Mouse (Mus musculus): ENCODE results near the gene Rnf151. TPM values are rescaled to one million over a fixed set of nuclear protein-coding genes. Genes with fewer than 3 reads are reported as not detected.

Gene Rnf151
- 0.57 TPM in 1 of 2 replicates, not detected in the other for polyA plus RNA-seq (2014; fragmentation: Nextera tagmentation; extraction: Ambion mirVana)

GRCm38 (mm10) chr17:24717943-24718342, at the start of gene Rnf151, which contains the start of gene Rps2:
Rnf151 (minus strand) TSS chr17:24718063.
Rps2 (plus strand) TSS chr17:24718116.
- Histone ChIP-seq H3K27ac (ENCODE audit: low read depth, low read length) (no peak within 1 kb of the TSS), H3K4me1 (ENCODE audit: control insufficient read depth, insufficient read depth, low read length) (peaks cover 10% of the 10 kb centered on the region), H3K9ac (ENCODE audit: low read length) (no peak within 1 kb of the TSS)

GRCm38 (mm10) chr17:24766266-24766875, 48.5 kb upstream of the Rnf151 start:
- no peak overlapping the region for H3K9ac ChIP-seq (ENCODE audit: low read length)
- H3K27me3 ChIP-seq (ENCODE audit: control insufficient read depth, insufficient read depth, low read length), result no peaks in the 10 kb centered on the region
- H3K36me3 ChIP-seq (ENCODE audit: control insufficient read depth, insufficient read depth, low read length), result no peaks in the 10 kb centered on the region
- WGBS, result 33% methylated on average over 12 of the region's 12 CpGs
- no peak overlapping the region for H3K27ac ChIP-seq (ENCODE audit: low read depth, low read length)
- no peaks in the 10 kb centered on the region for H3K4me1 ChIP-seq (ENCODE audit: control insufficient read depth, insufficient read depth, low read length)
- no peaks in the 10 kb centered on the region for H3K9me3 ChIP-seq (ENCODE audit: control insufficient read depth, low read length)
- DNase-seq (ENCODE audit: low spot score) (no peak), ATAC-seq (ENCODE audit: insufficient read depth, low FRiP score, low TSS enrichment) (no peak)
- H3K4me2 ChIP-seq (ENCODE audit: low read depth), result no peak overlapping the region
- no peak overlapping the region for H3K4me3 ChIP-seq (ENCODE audit: low read depth, low read length)

More at GRCm38 (mm10) chr17:24717943-24718342, at the start of gene Rnf151, which contains the start of gene Rps2:
- Histone ChIP-seq H3K36me3 (ENCODE audit: control insufficient read depth, insufficient read depth, low read length) (peaks cover 10% of the 10 kb centered on the region), H3K9me3 (ENCODE audit: control insufficient read depth, low read length) (no peaks in the 10 kb centered on the region), H3K4me2 (ENCODE audit: low read depth) (peak within 1 kb of the TSS; percentile 51), H3K4me3 (ENCODE audit: low read depth, low read length) (peak within 1 kb of the TSS; percentile 74), H3K27me3 (ENCODE audit: control insufficient read depth, insufficient read depth, low read length) (no peaks in the 10 kb centered on the region)
- 80% methylated on average over 4 of the region's 4 CpGs for WGBS
- ATAC-seq (ENCODE audit: insufficient read depth, low FRiP score, low TSS enrichment) (no peak), DNase-seq (ENCODE audit: low spot score) (no peak)

DNA sequence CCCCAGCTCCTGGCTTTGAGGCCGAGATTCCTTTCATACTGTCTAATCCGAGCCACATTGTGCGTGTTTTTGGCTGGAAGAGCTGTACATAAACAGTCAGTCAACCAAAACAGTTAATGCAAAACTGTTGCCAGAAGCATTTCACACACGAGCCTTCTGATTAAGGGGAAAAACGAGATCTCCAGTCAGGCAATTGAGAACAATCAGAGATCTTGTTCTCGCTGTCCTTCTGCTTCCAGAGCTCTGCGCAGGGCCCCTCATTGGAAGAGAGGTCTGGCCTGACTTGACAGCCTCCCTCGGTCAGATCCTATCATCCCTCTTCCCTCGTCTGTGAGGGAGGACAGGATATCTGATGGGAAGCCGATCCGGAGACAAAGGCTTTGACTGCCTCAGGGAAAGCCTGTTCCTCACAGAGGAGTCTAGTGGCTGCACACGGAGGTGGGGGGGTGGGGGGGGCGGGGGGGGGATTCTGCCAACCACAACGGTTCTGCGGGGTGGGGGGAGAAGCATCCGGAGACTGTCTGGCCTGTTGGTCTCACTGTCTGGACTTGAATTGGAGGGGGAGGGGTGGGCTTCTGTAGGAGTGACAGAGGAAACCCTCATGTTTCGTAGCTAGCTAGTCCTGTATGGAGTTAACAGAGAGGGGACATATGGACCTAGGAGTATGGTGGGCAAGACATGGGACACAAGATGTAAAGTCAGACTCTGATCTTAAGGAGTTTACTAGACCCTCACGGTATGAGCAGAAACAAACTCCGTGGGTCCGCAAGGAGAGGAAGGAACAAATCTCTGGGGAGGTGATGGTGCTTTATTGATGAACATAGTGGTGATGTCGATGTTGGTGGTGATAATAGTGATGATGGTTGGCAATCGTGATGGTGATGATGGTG, 47.4 kb upstream of the Rnf151 start:
- Histone ChIP-seq H3K27ac (ENCODE audit: low read depth, low read length) (no peak overlapping the region), H3K27me3 (ENCODE audit: control insufficient read depth, insufficient read depth, low read length) (no peaks in the 10 kb centered on the region), H3K4me2 (ENCODE audit: low read depth) (no peak overlapping the region), H3K9me3 (ENCODE audit: control insufficient read depth, low read length) (no peaks in the 10 kb centered on the region), H3K4me1 (ENCODE audit: control insufficient read depth, insufficient read depth, low read length) (no peaks in the 10 kb centered on the region), H3K9ac (ENCODE audit: low read length) (no peak overlapping the region), H3K36me3 (ENCODE audit: control insufficient read depth, insufficient read depth, low read length) (no peaks in the 10 kb centered on the region), H3K4me3 (ENCODE audit: low read depth, low read length) (no peak overlapping the region)
- no peak for ATAC-seq (ENCODE audit: insufficient read depth, low FRiP score, low TSS enrichment)
- 61% methylated on average over 21 of the region's 22 CpGs for WGBS
- DNase-seq (ENCODE audit: low spot score), result no peak

DNA sequence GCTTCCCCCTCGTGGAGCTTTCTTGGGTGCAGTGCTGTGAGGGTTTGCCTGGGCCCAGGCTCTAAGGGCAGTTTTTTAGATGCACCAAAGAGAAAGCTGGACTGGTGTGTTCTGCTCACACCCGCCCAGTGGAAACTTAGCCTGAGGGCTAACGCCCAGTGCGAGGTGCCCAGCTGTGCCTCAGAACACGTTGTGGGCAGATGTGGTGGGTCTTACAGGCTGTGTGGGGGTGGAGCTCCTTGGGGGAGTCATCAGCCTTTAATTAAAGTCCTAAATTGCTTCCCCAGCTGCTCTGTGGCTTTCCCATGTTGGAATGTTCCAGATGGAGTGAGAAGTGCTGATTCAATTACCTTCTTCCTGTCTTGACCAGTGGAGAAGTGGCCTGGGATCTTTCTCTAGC, 43.3 kb upstream of the Rnf151 start:
- Histone ChIP-seq H3K36me3 (ENCODE audit: control insufficient read depth, insufficient read depth, low read length) (no peaks in the 10 kb centered on the region), H3K27me3 (ENCODE audit: control insufficient read depth, insufficient read depth, low read length) (peaks cover 2% of the 10 kb centered on the region; the same call in 1 of the 2 replicates), H3K27ac (ENCODE audit: low read depth, low read length) (no peak overlapping the region), H3K4me2 (ENCODE audit: low read depth) (no peak overlapping the region), H3K4me3 (ENCODE audit: low read depth, low read length) (no peak overlapping the region), H3K9ac (ENCODE audit: low read length) (no peak overlapping the region), H3K9me3 (ENCODE audit: control insufficient read depth, low read length) (no peaks in the 10 kb centered on the region), H3K4me1 (ENCODE audit: control insufficient read depth, insufficient read depth, low read length) (no peaks in the 10 kb centered on the region)
- ATAC-seq (ENCODE audit: insufficient read depth, low FRiP score, low TSS enrichment) (no peak), DNase-seq (ENCODE audit: low spot score) (no peak)
- WGBS, result 44% methylated on average over 5 of the region's 5 CpGs

DNA sequence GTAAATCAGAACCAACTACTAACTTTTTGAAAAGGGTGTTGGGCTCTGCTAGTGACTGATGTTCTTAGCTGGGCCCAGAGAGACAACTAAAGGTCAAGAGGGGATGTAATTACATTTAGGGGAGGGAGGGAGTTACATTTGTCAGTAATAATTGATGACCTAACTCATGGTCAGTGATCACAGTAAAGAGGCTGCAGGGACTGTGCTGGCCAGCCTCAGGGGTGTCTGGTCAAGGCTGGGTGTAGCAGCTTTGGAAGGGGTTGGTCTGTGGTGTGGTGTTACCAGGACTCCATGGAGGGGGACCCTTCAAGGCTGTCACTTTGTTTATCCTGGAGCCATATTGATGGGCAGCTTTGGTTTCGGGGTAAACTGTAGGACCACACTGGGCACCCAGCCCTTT, 39.5 kb upstream of the Rnf151 start:
- Histone ChIP-seq H3K36me3 (ENCODE audit: control insufficient read depth, insufficient read depth, low read length) (no peaks in the 10 kb centered on the region), H3K4me2 (ENCODE audit: low read depth) (no peak overlapping the region), H3K27me3 (ENCODE audit: control insufficient read depth, insufficient read depth, low read length) (peaks cover 39% of the 10 kb centered on the region), H3K9me3 (ENCODE audit: control insufficient read depth, low read length) (no peaks in the 10 kb centered on the region), H3K4me3 (ENCODE audit: low read depth, low read length) (no peak overlapping the region), H3K9ac (ENCODE audit: low read length) (no peak overlapping the region), H3K4me1 (ENCODE audit: control insufficient read depth, insufficient read depth, low read length) (peaks cover 7% of the 10 kb centered on the region), H3K27ac (ENCODE audit: low read depth, low read length) (no peak overlapping the region)
- WGBS, result 86% methylated on average over 1 of the region's 1 CpGs
- ATAC-seq (ENCODE audit: insufficient read depth, low FRiP score, low TSS enrichment), result no peak
- DNase-seq (ENCODE audit: low spot score), result no peak

GRCm38 (mm10) chr17:24752415-24753394, 34.8 kb upstream of the Rnf151 start, which contains the start of gene Hs3st6:
Hs3st6 (plus strand) TSS chr17:24752988.
- Histone ChIP-seq H3K36me3 (ENCODE audit: control insufficient read depth, insufficient read depth, low read length) (no peaks in the 10 kb centered on the region), H3K9me3 (ENCODE audit: control insufficient read depth, low read length) (no peaks in the 10 kb centered on the region), H3K27me3 (ENCODE audit: control insufficient read depth, insufficient read depth, low read length) (peaks cover 51% of the 10 kb centered on the region), H3K4me1 (ENCODE audit: control insufficient read depth, insufficient read depth, low read length) (peaks cover 10% of the 10 kb centered on the region), H3K27ac (ENCODE audit: low read depth, low read length) (no peak within 1 kb of the TSS), H3K9ac (ENCODE audit: low read length) (peak within 1 kb of the TSS; percentile 35), H3K4me3 (ENCODE audit: low read depth, low read length) (peak within 1 kb of the TSS; percentile 44), H3K4me2 (ENCODE audit: low read depth) (peak within 1 kb of the TSS; percentile 96)
- WGBS, result under 1% methylated on average over 56 of the region's 82 CpGs
- ATAC-seq (ENCODE audit: insufficient read depth, low FRiP score, low TSS enrichment) (peak; percentile 63), DNase-seq (ENCODE audit: low spot score) (peak; percentile 59)

GRCm38 (mm10) chr17:24751528-24751927, 33.7 kb upstream of the Rnf151 start:
- H3K27me3 ChIP-seq (ENCODE audit: control insufficient read depth, insufficient read depth, low read length), result peaks cover 51% of the 10 kb centered on the region
- no peaks in the 10 kb centered on the region for H3K36me3 ChIP-seq (ENCODE audit: control insufficient read depth, insufficient read depth, low read length)

DNA sequence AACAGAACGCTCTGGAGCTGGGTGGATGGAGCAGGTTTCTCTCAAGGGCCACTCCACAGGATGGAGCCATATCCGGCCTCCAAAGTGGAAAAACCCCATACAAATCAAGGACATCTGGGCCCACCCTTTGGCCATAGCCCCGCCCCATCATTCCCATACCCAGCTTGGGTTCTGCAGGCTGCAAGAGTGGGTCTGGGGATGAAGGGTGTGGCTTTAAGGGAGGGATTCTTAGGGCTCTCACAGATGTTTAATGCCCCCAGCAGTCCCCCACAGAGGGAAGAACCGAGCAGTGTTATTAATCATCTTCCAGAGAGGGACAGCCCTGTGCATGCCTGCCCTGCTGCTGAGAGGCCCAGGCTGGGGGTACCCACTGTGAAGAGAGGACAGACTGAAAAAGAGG, 29.1 kb upstream of the Rnf151 start:
- Histone ChIP-seq H3K27me3 (ENCODE audit: control insufficient read depth, insufficient read depth, low read length) (peaks cover 8% of the 10 kb centered on the region), H3K36me3 (ENCODE audit: control insufficient read depth, insufficient read depth, low read length) (no peaks in the 10 kb centered on the region), H3K4me1 (ENCODE audit: control insufficient read depth, insufficient read depth, low read length) (no peaks in the 10 kb centered on the region), H3K4me2 (ENCODE audit: low read depth) (no peak overlapping the region), H3K4me3 (ENCODE audit: low read depth, low read length) (no peak overlapping the region), H3K9ac (ENCODE audit: low read length) (no peak overlapping the region), H3K9me3 (ENCODE audit: control insufficient read depth, low read length) (no peaks in the 10 kb centered on the region), H3K27ac (ENCODE audit: low read depth, low read length) (no peak overlapping the region)
- no peak for ATAC-seq (ENCODE audit: insufficient read depth, low FRiP score, low TSS enrichment)
- WGBS, result 45% methylated on average over 4 of the region's 4 CpGs
- no peak for DNase-seq (ENCODE audit: low spot score)

More at GRCm38 (mm10) chr17:24751528-24751927, 33.7 kb upstream of the Rnf151 start:
- no peaks in the 10 kb centered on the region for H3K9me3 ChIP-seq (ENCODE audit: control insufficient read depth, low read length)
- DNase-seq (ENCODE audit: low spot score) (no peak), ATAC-seq (ENCODE audit: insufficient read depth, low FRiP score, low TSS enrichment) (no peak)
- H3K9ac ChIP-seq (ENCODE audit: low read length), result no peak overlapping the region
- no peak overlapping the region for H3K4me2 ChIP-seq (ENCODE audit: low read depth)
- peaks cover 10% of the 10 kb centered on the region for H3K4me1 ChIP-seq (ENCODE audit: control insufficient read depth, insufficient read depth, low read length)
- no peak overlapping the region for H3K4me3 ChIP-seq (ENCODE audit: low read depth, low read length)
- 25% methylated on average over 4 of the region's 4 CpGs for WGBS
- H3K27ac ChIP-seq (ENCODE audit: low read depth, low read length), result no peak overlapping the region

Measured in neural tube, embryonic 11.5 days (tissue).